Mouse (Mus musculus): ENCODE measurements around the gene Gm4836.
"Not testable (repeated sequence)": the region's sequence is repeated elsewhere in the genome, so short reads cannot be mapped to it uniquely, and the experiment has no call there.

Gene Gm4836

DNA sequence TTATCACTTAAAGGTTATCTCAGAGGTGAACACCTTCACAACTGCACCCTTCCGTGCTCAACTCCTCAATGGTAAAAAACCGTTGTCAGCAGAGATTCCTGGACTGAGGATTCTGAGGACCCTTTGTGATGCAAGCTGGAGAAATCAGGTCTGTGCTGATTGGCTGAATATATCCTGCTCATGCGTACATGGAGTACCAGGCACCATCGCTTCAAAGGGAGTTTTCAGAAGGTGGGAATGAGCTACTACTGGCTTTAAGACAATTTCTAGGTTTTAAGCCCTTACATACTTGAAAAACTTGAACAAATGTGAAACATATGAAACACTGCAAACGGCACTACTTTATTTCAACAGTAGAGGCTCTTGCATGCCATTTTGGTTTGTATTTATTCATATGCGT is at the start of gene Gm4836:
TSS of gene Gm4836 (minus strand) at position 101 of the 400 bp plus-strand sequence.
- in situ Hi-C loops (cut with MboI, MseI) = not testable (repeated sequence)
